Comparison of ENCODE assay signal across 11 mouse cellular contexts in genomic region chrX:38061544-38061943, GRCm38 (mm10). TPM values are rescaled to one million over a fixed set of nuclear protein-coding genes. Genes with fewer than 3 reads are reported as not detected.
DNase-seq lines count a peak whose midpoint lies in the region; ATAC-seq and TF ChIP-seq lines count a peak whose summit lies in the region.
"Had no signal": no experiment of that assay in that cellular context is flagged by ENCODE, and none has a peak within 500 bp of the region (broad histone marks: within the 10 kb centered on the region; RNA-seq: fewer than 3 reads in every experiment).

No protein-coding gene starts in this region.

- 0% methylated on average over 1 of the region's 1 CpGs for WGBS in embryonic facial prominence, embryonic 10.5 days

- ATAC-seq in cerebellum, adult (ENCODE audit: insufficient number of reproducible peaks, low FRiP score, low TSS enrichment) = no peak
- no peak for ATAC-seq in inflammation-experienced regulatory T-cells, adult 6 months

- no peaks in the 10 kb centered on the region for H3K79me2 ChIP-seq in CH12.LX (replicated peaks; ENCODE audit: control insufficient read depth, extremely low read depth, insufficient read depth, poor library complexity, severe bottlenecking)

- dilution Hi-C loops in CH12.LX (cut with MboI; ENCODE audit: extremely low pct_ligation_motif_present, extremely low pct_unique_long_range_greater_than_20kb, low sequenced_read_pairs) = no loop called here

- no peak overlapping the region for H3K9ac ChIP-seq in CH12.LX (ENCODE audit: insufficient read depth, low read depth)
- H3K9ac ChIP-seq: embryonic facial prominence, embryonic 12.5 days; heart, embryonic 13.5 days had no signal

- no peak for TF ChIP-seq POLR2A in CH12.LX (IDR thresholded peaks at IDR 0.05; ENCODE audit: low read depth, low read length)

- peak; percentile 4 for DNase-seq in cerebellum, adult 8-10 months
- DNase-seq in kidney, postnatal 4 days = peak; percentile 7 to 19
- no peak for DNase-seq in kidney, adult 8-10 months
- peak; percentile 24 for DNase-seq in CH12.LX (ENCODE audit: extremely low read depth)
- DNase-seq in embryonic facial prominence, embryonic 10.5 days (ENCODE audit: low spot score) = peak; percentile 9
- no peak for DNase-seq in gastrocnemius, adult 8-10 months (ENCODE audit: low spot score in 2 of 2)

- in situ Hi-C loops in CH12.LX (cut with MboI; ENCODE audit: low pct_ligation_motif_present, low pct_unique_long_range_greater_than_20kb, low sequenced_read_pairs) = no loop called here

- H3K36me3 ChIP-seq in CH12.LX (replicated peaks in 1 of 2; ENCODE audit: control insufficient read depth in 1 of 2, insufficient read depth in 1 of 2, low read length in 1 of 2) = no peaks in the 10 kb centered on the region
- H3K36me3 ChIP-seq in embryonic facial prominence, embryonic 10.5 days (replicated peaks) = no peaks in the 10 kb centered on the region
- H3K36me3 ChIP-seq: embryonic facial prominence, embryonic 12.5 days; heart, embryonic 13.5 days had no signal

- no peak overlapping the region for H3K4me2 ChIP-seq in CH12.LX (ENCODE audit: insufficient read depth, low read depth, poor library complexity, severe bottlenecking)
- H3K4me2 ChIP-seq: embryonic facial prominence, embryonic 12.5 days; heart, embryonic 13.5 days had no signal

- H3K27me3 ChIP-seq in CH12.LX (replicated peaks) = no peaks in the 10 kb centered on the region
- no peaks in the 10 kb centered on the region for H3K27me3 ChIP-seq in embryonic facial prominence, embryonic 10.5 days (replicated peaks; ENCODE audit: low read depth, poor library complexity, severe bottlenecking)
- H3K27me3 ChIP-seq: embryonic facial prominence, embryonic 12.5 days; heart, embryonic 13.5 days had no signal

- TF ChIP-seq EP300 in CH12.LX (IDR thresholded peaks at IDR 0.05; ENCODE audit: low read length) = no peak

- no peak overlapping the region for H3K4me3 ChIP-seq in CH12.LX (replicated peaks in 1 of 3; ENCODE audit: low read depth in 2 of 3, low read length in 2 of 3, poor library complexity in 1 of 3)
- H3K4me3 ChIP-seq in embryonic facial prominence, embryonic 10.5 days = no peak overlapping the region
- H3K4me3 ChIP-seq: embryonic facial prominence, embryonic 12.5 days; heart, embryonic 13.5 days had no signal

- H3K27ac ChIP-seq in CH12.LX (ENCODE audit: insufficient read depth, low read depth) = no peak overlapping the region
- H3K27ac ChIP-seq in embryonic facial prominence, embryonic 10.5 days (replicated peaks) = no peak overlapping the region
- H3K27ac ChIP-seq: embryonic facial prominence, embryonic 12.5 days; heart, embryonic 13.5 days had no signal

- H3K9me3 ChIP-seq in CH12.LX (replicated peaks; ENCODE audit: low read length) = no peaks in the 10 kb centered on the region
- no peaks in the 10 kb centered on the region for H3K9me3 ChIP-seq in embryonic facial prominence, embryonic 10.5 days
- H3K9me3 ChIP-seq: embryonic facial prominence, embryonic 12.5 days; heart, embryonic 13.5 days had no signal

- H3K4me1 ChIP-seq in CH12.LX (ENCODE audit: control insufficient read depth in 1 of 2, insufficient read depth in 2 of 2) = no peaks in the 10 kb centered on the region
- no peaks in the 10 kb centered on the region for H3K4me1 ChIP-seq in embryonic facial prominence, embryonic 10.5 days
- H3K4me1 ChIP-seq: embryonic facial prominence, embryonic 12.5 days; heart, embryonic 13.5 days had no signal

- peak in 1 of 2 experiments; percentile 61; a peak in 2 of 4 replicates for TF ChIP-seq CTCF in CH12.LX (conservative IDR thresholded peaks at IDR 0.05 in 1 of 2, IDR thresholded peaks at IDR 0.05 in 1 of 2; ENCODE audit: low read depth in 2 of 2, low read length in 2 of 2)

- TF ChIP-seq RAD21 in CH12.LX (IDR thresholded peaks at IDR 0.05; ENCODE audit: low read depth, low read length) = peak; percentile 44

TF ChIP-seq in CH12.LX, 34 proteins besides CTCF, POLR2A, EP300 and RAD21:
- TF ChIP-seq SMC3 (IDR thresholded peaks at IDR 0.05; ENCODE audit: low read depth, low read length) (peak; percentile 40), ZNF384 (IDR thresholded peaks at IDR 0.05; ENCODE audit: low read depth, low read length) (no peak)

RNA-seq across cellular contexts. Expression of gene Rhox10, which starts 4.7 kb away (rescaled TPM):
- total RNA-seq in CH12.LX (2012; rRNA removed) (not detected in 2 replicates), CH12.LX (2014; rRNA removed) (not detected in 2 replicates)
- not detected in 2 replicates for polyA plus RNA-seq in CH12.LX (2012; ENCODE audit: insufficient read length, low read depth)
- not detected in 2 replicates for polyA plus RNA-seq in embryonic facial prominence, embryonic 10.5 days (2016; fragmentation: Nextera tagmentation; extraction: Ambion mirVana)
- polyA plus RNA-seq in inflammation-experienced regulatory T-cells, adult 6 months (2017; shearing (Covaris generic)) = not detected
- total RNA-seq in gastrocnemius, adult 8-10 months (2022) = not detected
- total RNA-seq: left cerebral cortex, adult 8-10 months had no signal
- polyA plus RNA-seq: embryonic facial prominence, embryonic 12.5 days; heart, embryonic 13.5 days had no signal

RNA-seq across cellular contexts. Expression of gene Btg1-ps2, which starts 18.6 kb away (rescaled TPM):
- total RNA-seq in CH12.LX (2012; rRNA removed) = not detected in 2 replicates
- total RNA-seq in CH12.LX (2014; rRNA removed) = not detected in 2 replicates
- not detected in 2 replicates for polyA plus RNA-seq in CH12.LX (2012; ENCODE audit: insufficient read length, low read depth)
- not detected in 2 replicates for polyA plus RNA-seq in embryonic facial prominence, embryonic 10.5 days (2016; fragmentation: Nextera tagmentation; extraction: Ambion mirVana)
- polyA plus RNA-seq in inflammation-experienced regulatory T-cells, adult 6 months (2017; shearing (Covaris generic)) = not detected
- total RNA-seq in gastrocnemius, adult 8-10 months (2022) = not detected
- total RNA-seq: left cerebral cortex, adult 8-10 months had no signal
- polyA plus RNA-seq: embryonic facial prominence, embryonic 12.5 days; heart, embryonic 13.5 days had no signal

RNA-seq across cellular contexts. Expression of gene Rhox11, which starts 23.4 kb away (rescaled TPM):
- total RNA-seq in CH12.LX (2012; rRNA removed) (not detected in 2 replicates), CH12.LX (2014; rRNA removed) (not detected in 2 replicates)
- not detected in 2 replicates for polyA plus RNA-seq in CH12.LX (2012; ENCODE audit: insufficient read length, low read depth)
- not detected in 2 replicates for polyA plus RNA-seq in embryonic facial prominence, embryonic 10.5 days (2016; fragmentation: Nextera tagmentation; extraction: Ambion mirVana)
- polyA plus RNA-seq in inflammation-experienced regulatory T-cells, adult 6 months (2017; shearing (Covaris generic)) = not detected
- total RNA-seq in gastrocnemius, adult 8-10 months (2022) = not detected
- total RNA-seq: left cerebral cortex, adult 8-10 months had no signal
- polyA plus RNA-seq: embryonic facial prominence, embryonic 12.5 days; heart, embryonic 13.5 days had no signal

RNA-seq across cellular contexts. Expression of gene Btg1-ps1, which starts 42.9 kb away (rescaled TPM):
- not detected in 2 replicates for total RNA-seq in CH12.LX (2012; rRNA removed)
- not detected in 2 replicates for total RNA-seq in CH12.LX (2014; rRNA removed)
- not detected in 2 replicates for polyA plus RNA-seq in CH12.LX (2012; ENCODE audit: insufficient read length, low read depth)
- polyA plus RNA-seq in embryonic facial prominence, embryonic 10.5 days (2016; fragmentation: Nextera tagmentation; extraction: Ambion mirVana) = not detected in 2 replicates
- not detected for polyA plus RNA-seq in inflammation-experienced regulatory T-cells, adult 6 months (2017; shearing (Covaris generic))
- total RNA-seq in gastrocnemius, adult 8-10 months (2022) = not detected
- total RNA-seq: left cerebral cortex, adult 8-10 months had no signal
- polyA plus RNA-seq: embryonic facial prominence, embryonic 12.5 days; heart, embryonic 13.5 days had no signal

RNA-seq across cellular contexts. Expression of gene Rhox12, which starts 49.2 kb away (rescaled TPM):
- not detected in 2 replicates for total RNA-seq in CH12.LX (2012; rRNA removed)
- total RNA-seq in CH12.LX (2014; rRNA removed) = not detected in 2 replicates
- not detected in 2 replicates for polyA plus RNA-seq in CH12.LX (2012; ENCODE audit: insufficient read length, low read depth)
- not detected in 2 replicates for polyA plus RNA-seq in embryonic facial prominence, embryonic 10.5 days (2016; fragmentation: Nextera tagmentation; extraction: Ambion mirVana)
- polyA plus RNA-seq in inflammation-experienced regulatory T-cells, adult 6 months (2017; shearing (Covaris generic)) = not detected
- not detected for total RNA-seq in gastrocnemius, adult 8-10 months (2022)
- total RNA-seq: left cerebral cortex, adult 8-10 months had no signal
- polyA plus RNA-seq: embryonic facial prominence, embryonic 12.5 days; heart, embryonic 13.5 days had no signal

Comparison
In these comparisons a context has a peak if more than half of its experiments do, and no peak if none do; other contexts are left out.
1. DNase-seq: peak in cerebellum, adult 8-10 months (single experiment), kidney, postnatal 4 days (2 of 2), CH12.LX (single experiment) and embryonic facial prominence, embryonic 10.5 days (single experiment); none in kidney, adult 8-10 months (0 of 2) and gastrocnemius, adult 8-10 months (0 of 2).